Mouse (Mus musculus): ENCODE data around the gene Fam171b. TPM values are rescaled to one million over a fixed set of nuclear protein-coding genes. Genes with fewer than 3 reads are reported as not detected.

Fam171b gene
- total RNA-seq (2021): 100 to 1,000 TPM; 204 to 206 TPM
- long read RNA-seq, experiment 1, full-length matches to known transcripts: 238 of 297 reads
- long read RNA-seq, experiment 1, partial matches to known transcripts: 40 of 297 reads
- long read RNA-seq, experiment 1, other reads (novel, unspliced or antisense): 19 of 297 reads
- long read RNA-seq, experiment 2, full-length matches to known transcripts: 177 of 217 reads
- long read RNA-seq, experiment 2, partial matches to known transcripts: 28 of 217 reads
- long read RNA-seq, experiment 2, other reads (novel, unspliced or antisense): 12 of 217 reads

DNA sequence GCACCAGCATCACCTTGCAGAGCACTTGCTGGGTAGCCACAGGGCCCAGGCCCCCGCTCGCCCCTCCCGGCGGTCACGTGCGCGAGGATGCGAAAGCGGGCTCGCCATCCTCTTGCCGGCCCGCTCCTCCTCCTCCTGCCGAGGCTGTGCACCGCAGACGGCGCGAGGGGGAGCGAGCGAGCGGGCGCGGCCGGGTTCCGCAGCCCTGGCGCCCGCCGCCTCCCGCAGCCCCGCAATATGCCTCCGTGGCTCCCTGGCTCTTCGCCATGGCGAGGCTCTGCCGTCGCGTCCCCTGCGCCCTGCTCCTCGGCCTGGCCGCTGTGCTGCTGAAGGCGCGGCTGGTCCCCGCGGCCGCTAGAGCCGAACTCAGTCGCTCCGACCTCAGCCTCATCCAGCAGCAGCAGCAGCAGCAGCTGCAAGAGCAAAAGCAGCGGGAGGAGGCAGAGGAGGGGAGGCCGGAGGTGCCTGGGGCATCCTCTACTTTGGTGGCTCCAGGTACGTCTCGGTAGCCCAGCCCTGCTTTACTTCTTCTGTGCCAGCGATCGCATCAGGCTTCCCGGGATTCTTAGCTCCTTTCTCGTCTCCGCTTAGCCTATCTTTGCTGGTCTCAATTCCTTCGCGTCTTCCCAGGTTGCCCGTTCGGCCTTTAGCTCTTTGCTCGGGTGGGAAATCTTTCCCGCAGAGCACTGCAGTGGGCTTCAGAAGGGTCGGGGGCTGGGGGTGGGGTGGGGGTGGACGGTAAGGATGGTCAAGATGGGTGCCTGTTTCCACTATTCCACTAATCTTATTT, at the start of gene Fam171b:
Gene Fam171b, plus strand, starts transcription at position 154 of the 790 bp plus-strand sequence.
- peak within 1 kb of the TSS; percentile 100 for H3K27ac ChIP-seq
- intact Hi-C loops (cut with DNase I): loop anchor here (1.0 to 5.0 kb wide), 4 partner anchors 35 to 615 kb away; partner anchors contain the start of gene Calcrl
- TF ChIP-seq CTCF (IDR thresholded peaks at IDR 0.05): peak; percentile 38
- DNase-seq (ENCODE audit: extremely low spot score in 1 of 2, low spot score in 2 of 2): peak; percentile 90
- H3K4me3 ChIP-seq: peak within 1 kb of the TSS; percentile 89

DNA sequence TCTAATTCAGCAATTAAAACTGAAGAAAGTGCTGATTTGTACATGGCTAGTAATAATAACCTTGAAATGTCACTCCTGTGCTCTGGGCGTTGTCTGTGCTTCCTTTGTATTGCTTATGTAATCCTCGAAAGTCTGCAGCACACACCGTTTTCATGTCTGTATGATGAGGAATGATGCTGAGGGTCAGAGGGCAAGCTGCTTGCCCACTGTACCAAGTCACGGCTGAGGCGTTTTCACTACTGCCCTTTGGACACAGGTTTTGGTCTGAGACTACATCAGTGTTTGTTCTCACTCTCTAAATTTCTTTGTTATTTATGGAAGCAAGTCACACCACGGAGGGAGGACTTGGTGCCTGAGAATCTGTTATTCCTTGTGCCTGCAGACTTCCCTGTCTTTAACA, 46.4 kb upstream of the Fam171b start:
- Histone ChIP-seq H3K4me3 (no peak overlapping the region), H3K27ac (no peak overlapping the region)
- intact Hi-C loops (cut with DNase I): no loop called here
- TF ChIP-seq CTCF (IDR thresholded peaks at IDR 0.05): no peak
- DNase-seq (ENCODE audit: extremely low spot score in 1 of 2, low spot score in 2 of 2): no peak

DNA sequence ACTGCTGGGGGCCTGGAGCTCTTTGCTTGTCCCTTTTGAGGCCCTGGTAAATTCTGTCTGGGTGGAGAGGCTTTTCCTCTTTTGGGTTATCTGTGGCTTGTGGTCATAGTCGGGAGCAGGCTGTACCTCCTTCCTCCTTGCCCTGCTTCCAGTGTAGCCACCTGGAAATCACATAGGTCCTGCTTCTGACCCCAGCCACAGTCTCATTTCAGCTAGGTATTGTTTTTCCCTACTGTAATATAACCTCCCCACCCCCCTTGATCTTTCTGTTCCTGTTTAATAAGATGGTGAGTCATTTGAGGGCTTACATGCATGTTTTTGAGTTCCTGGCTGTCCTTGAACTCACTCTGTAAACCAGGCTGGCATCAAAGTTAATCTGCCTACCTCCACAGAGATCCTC, 45.6 kb upstream of the Fam171b start:
- no peak for DNase-seq (ENCODE audit: extremely low spot score in 1 of 2, low spot score in 2 of 2)
- TF ChIP-seq CTCF (IDR thresholded peaks at IDR 0.05): no peak
- intact Hi-C loops (cut with DNase I): no loop called here
- H3K4me3 ChIP-seq: no peak overlapping the region
- H3K27ac ChIP-seq: no peak overlapping the region

DNA sequence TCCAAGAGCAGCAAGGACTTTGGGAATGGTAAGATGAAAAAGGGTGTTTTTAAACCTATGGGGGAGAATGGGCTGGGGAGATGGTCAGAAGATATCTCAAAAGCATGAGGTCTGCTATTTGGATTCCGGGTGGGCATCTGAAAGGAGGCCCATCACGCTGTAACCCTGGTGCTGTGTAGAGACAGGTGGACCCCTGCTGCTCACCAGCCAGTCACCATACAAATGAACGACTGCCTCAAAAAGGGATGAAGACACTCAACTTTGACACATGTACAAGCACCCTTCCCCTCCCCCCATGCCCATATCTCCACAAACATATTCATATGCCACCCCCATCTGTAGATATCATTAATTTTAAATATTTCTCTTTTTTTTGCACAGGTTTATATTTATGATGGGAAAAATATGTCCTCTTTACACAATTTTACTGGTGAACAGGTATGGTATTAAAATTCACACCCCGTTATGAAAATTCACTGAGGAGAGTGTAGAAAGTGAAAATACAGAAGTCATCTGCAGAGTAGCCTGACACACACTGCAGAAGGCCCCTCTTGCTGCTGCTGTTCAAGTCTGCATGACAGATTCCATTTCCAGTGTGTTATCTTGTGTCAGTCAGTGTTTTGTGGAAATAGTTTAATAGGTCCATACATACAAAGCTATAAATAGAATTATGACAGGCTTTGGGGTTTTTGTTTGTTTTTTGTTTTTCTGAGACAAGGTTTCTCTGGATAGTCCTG, 44.0 kb upstream of the Fam171b start:
- Histone ChIP-seq H3K4me3 (no peak overlapping the region), H3K27ac (no peak overlapping the region)
- intact Hi-C loops (cut with DNase I): no loop called here
- DNase-seq (ENCODE audit: extremely low spot score in 1 of 2, low spot score in 2 of 2): no peak
- TF ChIP-seq CTCF (IDR thresholded peaks at IDR 0.05): no peak

DNA sequence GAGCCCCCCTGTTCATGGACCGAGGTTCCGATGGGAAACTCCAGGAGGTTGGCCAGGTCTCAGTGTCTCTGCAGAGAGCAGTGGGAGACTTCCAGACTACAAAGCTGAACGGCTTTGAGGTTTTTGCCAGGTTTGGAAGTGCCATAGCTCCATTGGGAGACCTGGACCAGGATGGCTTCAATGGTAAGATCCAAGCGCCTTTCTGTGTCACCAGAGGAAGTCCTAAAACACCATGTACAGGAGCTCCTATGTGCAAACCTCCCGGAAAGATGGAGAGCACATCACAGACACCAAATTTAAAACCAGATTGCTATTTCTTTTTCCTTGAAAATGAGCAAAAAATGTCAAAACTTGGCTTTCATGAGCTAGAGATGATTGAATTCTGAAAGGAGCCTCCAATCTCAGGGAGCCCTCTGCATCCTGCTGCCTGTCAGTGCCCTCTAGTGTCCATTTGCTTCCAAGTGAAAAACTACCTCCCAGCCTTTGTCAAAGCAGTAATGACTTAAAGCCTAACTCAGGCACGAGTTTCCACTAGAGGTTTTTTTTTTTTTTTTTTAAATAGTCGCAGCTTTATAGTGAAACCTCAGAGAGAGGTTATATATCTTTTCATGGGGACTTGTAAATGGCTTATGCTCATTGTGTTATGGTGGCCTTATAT, 41.2 kb upstream of the Fam171b start:
- H3K4me3 ChIP-seq: no peak overlapping the region
- intact Hi-C loops (cut with DNase I): loop anchor here (1.0 to 5.0 kb wide), 4 partner anchors 46 to 144 kb away; partner anchors contain the start of gene Itgav
- no peak overlapping the region for H3K27ac ChIP-seq
- TF ChIP-seq CTCF (IDR thresholded peaks at IDR 0.05): peak; percentile 93
- peak; percentile 56 to 60 for DNase-seq (ENCODE audit: extremely low spot score in 1 of 2, low spot score in 2 of 2)

DNA sequence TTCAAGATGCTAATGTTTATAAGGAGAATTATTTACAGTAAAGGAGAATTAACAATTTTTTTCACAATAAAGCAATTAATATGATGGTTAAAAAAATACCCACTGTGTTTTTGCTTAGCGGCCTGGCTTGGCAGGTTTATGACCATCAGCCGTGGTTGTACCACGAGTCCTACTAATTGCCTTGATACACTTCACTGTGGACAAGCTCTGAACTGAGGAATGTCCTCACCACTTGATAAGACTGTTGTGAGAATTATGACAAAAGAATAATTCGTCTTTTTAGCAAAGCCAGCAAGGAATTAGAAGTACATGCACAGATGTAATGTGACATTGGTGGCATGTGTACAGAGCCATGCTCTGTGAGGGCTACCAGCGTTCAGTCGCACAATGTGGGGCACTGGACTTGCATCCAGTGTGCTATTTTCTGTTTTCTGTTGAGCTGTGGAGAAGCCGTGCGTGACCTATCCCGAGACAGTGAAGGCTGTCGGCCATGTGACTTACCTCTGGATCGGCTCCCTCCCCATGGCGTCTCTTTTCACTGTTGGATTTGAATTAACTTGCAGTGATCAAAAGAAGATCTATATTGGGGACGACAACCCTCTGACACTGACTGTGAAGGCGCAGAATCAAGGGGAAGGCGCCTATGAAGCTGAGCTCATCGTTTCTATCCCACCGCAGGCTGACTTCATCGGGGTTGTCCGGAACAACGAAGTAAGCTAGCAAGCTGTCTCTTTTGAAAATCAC, 20.9 kb upstream of the Fam171b start:
- DNase-seq (ENCODE audit: extremely low spot score in 1 of 2, low spot score in 2 of 2): no peak
- Histone ChIP-seq H3K4me3 (no peak overlapping the region), H3K27ac (no peak overlapping the region)
- intact Hi-C loops (cut with DNase I): no loop called here
- TF ChIP-seq CTCF (IDR thresholded peaks at IDR 0.05): no peak

DNA sequence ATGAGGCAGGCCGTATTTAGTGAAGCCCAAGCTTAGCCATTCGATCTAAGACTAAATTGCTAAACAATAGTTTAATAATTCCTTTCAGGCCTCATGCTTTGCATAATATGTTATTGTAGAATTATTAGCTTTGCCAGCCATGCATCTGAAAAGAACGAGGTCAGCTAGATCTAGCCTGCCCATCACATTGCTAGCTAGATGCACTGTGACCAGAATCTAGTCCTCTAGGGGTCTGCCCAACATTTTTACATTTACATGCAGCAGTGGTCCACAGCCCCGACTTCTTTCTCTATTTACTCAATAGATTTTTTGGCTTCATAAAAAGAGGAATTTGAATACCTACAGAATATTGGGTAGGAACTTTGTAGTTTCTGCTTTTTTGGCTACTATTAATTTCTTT, 20.3 kb upstream of the Fam171b start:
- Histone ChIP-seq H3K27ac (no peak overlapping the region), H3K4me3 (no peak overlapping the region)
- no peak for TF ChIP-seq CTCF (IDR thresholded peaks at IDR 0.05)
- intact Hi-C loops (cut with DNase I): no loop called here
- no peak for DNase-seq (ENCODE audit: extremely low spot score in 1 of 2, low spot score in 2 of 2)

DNA sequence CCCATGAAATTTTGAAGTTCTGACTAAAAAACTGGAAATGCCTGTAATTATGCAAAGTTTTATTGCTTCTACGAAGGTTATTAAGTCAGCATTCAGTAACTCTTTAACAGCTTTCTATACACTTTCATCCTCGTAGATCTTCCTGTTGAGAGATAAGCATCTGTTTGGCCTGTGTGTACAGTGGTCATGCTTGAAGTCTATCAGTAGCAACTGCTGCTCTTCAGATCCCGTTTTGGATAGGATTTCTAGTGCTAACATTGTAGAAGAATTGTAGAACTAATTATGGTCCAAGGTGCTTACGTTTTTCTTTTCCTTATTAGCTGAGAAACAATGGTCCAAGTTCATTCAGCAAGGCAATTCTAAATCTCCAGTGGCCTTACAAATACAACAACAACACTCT, 16.7 kb upstream of the Fam171b start:
- H3K4me3 ChIP-seq: no peak overlapping the region
- no peak overlapping the region for H3K27ac ChIP-seq
- DNase-seq (ENCODE audit: extremely low spot score in 1 of 2, low spot score in 2 of 2): no peak
- intact Hi-C loops (cut with DNase I): no loop called here
- no peak for TF ChIP-seq CTCF (IDR thresholded peaks at IDR 0.05)

DNA sequence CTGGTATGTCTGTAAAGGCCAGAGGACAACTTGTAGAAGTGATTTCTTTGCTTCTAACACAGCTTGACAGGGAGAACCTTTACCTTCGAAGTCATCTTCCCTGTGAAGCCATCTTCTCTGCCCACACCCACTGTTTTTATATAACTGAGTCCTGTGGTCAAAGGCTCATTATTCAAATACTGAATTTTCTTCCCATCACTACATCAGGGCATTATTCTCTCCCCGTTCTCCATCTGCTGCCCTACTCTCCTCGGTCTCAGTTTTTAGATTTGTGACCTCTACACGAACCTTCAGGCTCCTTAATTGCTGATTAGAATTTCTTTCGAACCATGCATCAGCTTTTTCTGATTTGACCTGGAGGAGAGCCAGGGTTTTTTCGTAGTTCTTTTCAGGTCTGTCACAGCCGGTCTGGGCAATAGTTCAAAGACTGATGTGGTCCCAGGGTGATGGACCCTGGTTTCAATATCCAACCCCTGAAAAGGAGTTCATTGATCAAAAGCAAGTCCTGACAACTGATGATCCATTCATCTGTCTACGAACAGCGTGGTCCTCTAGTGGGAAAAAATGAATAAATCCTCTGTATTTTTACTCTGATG, 14.4 kb upstream of the Fam171b start:
- no peak for DNase-seq (ENCODE audit: extremely low spot score in 1 of 2, low spot score in 2 of 2)
- TF ChIP-seq CTCF (IDR thresholded peaks at IDR 0.05): no peak
- no peak overlapping the region for H3K4me3 ChIP-seq
- intact Hi-C loops (cut with DNase I): no loop called here
- no peak overlapping the region for H3K27ac ChIP-seq

DNA sequence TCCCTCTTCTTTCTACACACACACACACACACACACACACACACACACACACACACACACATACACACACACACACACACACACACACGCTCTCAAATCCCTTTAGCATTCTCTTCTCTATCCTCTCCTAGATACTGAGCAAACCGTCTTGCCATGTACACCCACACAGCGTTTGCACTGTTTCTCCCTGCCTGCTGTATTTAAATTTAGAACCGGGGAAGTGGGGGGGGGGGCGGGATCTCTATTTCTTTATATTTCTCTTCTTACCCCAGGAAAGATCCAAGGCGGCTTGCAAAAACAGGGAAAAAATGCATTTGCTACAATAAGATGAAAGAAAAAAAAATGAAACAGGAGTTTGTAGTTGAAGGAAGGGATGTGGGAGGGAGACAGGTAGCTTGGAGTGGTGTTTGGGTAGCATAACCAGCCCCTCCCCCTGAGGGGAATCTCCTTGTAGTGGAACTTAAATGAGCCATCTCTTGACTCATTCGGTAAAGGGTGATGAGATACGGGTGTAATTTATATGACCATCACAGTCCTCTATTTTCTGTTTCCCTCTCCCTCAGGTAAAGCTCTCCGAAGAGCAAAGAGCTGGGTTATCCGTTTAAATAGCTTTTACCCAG, 947 bp downstream of the Fam171b start:
- peak; percentile 25 to 36 for DNase-seq (ENCODE audit: extremely low spot score in 1 of 2, low spot score in 2 of 2)
- Histone ChIP-seq H3K4me3 (peak overlapping the region; percentile 89), H3K27ac (peak overlapping the region; percentile 100)
- no peak for TF ChIP-seq CTCF (IDR thresholded peaks at IDR 0.05)
- intact Hi-C loops (cut with DNase I): loop anchor here (1.0 to 5.0 kb wide), 4 partner anchors 34 to 614 kb away; partner anchors contain the start of gene Calcrl
